Mouse (Mus musculus) effector memory CD4-positive, alpha-beta T cell, adult 5 months (primary cell): ENCODE data around the gene Hpgd. TPM values are rescaled to one million over a fixed set of nuclear protein-coding genes. Genes with fewer than 3 reads are reported as not detected.

Experiments used
- polyA plus RNA-seq: library from polyadenylated mRNA; unstranded; fragments of 100-300 nt; shearing (Covaris generic); gene quantifications from one replicate; pipeline ENCODE4 v1.2.1, GENCODE M21; 2017

Hpgd gene
- not detected for polyA plus RNA-seq

DNA sequence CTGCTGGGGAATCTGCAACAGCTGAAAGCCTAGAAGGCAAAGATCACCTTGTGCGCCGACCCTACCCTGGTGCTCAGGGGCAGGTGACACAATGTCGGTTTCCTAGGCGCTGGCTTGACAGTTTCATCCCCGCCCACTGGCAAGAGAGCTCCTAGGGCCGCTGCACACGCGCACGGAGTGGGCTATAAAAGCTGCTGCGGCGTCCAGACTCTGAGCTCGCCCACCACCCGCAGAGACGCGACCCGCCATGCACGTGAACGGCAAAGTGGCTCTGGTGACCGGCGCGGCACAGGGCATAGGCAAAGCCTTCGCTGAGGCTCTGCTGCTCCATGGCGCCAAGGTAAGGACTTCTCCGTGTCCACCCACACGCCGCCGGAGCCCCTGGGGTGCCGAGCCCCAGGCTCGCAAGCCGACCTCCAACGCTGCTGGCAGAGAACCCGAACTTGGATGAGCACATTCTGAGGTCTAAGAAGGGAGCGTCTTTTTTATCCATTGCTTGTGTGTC is at the start of gene Hpgd:
Hpgd (plus strand) TSS at position 213 of the 505 bp plus-strand sequence.

